Mouse (Mus musculus) B cell, adult 62 days (primary cell): ENCODE data around the gene Rpn1. TPM values are rescaled to one million over a fixed set of nuclear protein-coding genes. Genes with fewer than 3 reads are reported as not detected.

Experiments used
- total RNA-seq: library from RNA; stranded (reverse); gene quantifications from 4 replicates; pipeline ENCODE4 v1.2.4, GENCODE M21; 2023

Gene Rpn1
- total RNA-seq: 91.6 to 103 TPM (median 97.0 TPM) in 4 replicates

DNA sequence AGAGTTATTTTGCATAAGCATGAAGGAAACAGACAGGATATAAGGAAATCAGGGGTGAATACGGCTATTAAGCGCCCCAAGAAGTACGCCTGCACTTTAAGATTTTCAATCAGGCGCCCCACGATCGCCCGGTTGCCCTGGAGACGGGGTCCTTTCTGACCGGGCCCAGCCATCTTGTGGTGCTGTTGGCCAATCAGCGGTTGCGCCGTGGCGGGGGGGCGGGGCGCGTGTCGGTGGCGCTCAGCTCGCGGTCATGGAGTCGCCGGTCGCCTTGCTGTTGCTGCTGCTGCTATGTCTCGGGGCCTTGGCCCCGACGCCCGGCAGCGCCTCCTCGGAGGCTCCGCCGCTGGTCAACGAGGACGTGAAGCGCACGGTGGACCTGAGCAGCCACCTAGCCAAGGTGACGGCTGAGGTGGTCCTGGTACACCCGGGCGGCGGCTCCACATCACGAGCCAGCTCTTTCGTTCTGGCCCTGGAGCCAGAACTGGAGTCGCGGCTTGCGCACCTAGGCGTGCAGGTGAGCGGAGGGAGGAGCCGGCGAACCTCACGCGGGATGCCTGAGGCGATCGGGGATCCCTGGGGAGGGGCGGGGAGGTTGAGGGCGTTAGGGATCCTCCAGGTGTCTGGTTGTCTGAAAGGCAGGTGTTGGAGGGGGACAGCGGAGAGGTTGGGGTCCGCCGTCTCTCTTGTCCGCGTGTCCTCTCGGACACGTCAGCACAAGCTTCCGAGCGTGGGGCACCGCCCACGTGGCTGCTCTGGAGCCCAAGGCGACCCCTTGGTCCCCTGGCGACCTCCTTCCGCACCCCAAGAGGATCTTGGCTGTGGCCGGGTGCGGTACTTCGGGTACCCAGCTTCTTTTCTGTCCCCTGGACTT, at the start of gene Rpn1:
TSS of gene Rpn1 (plus strand) at position 205 of the 874 bp plus-strand sequence.

DNA sequence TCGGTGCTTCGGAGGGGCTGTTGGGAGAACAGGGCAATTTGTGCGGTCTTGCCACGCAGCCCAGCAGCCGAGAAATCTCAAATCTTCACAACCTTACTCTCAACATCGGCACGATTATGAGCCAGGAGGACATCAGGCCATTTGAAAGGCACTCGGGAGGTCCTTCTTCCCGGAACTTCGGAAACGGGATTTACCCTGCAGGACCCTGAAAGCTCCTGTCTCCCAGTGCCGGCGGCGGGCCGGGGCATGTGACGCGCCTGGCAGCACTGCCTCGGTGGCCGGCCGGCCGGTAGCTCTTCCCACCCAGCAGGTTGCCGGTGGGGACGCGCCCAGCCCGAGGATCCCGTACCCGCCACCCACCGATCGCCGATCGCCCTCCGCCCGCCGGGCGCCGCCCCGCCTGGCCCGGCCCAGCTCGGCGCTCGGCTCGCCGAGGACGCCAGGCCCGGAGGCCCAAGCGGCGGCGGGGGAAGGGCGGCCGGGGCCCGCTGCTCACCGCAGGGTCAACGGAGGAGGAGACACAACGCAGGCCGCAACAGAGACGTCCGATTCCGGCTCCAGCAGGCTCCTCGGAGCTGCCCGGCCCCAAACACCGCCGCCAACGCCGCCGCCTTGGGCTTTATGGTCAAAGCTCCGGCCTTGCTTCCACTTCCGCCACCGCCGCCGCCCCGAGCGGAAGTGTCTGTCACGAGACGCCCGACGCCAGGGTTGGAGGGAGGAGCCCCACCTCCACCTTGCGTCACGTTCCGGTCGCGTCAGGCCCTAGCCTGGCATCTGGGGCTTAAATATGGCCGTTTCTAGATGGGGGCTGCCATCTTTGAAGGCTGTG, 39.5 kb upstream of the Rpn1 start, which contains the start of gene Rab7:
TSS of gene Rab7 (minus strand) at position 694 of the 829 bp plus-strand sequence.

Other genes with a start within 250 kb of the Rpn1 start
- 4.5 to 12.0 TPM (median 5.3 TPM) in 4 replicates for gene Gm45140, start 248.7 kb upstream of the Rpn1 start, total RNA-seq
- gene Isy1, start 245.7 kb upstream of the Rpn1 start, total RNA-seq: 96.1 to 127 TPM (median 110 TPM) in 4 replicates
- 610 to 648 TPM (median 626 TPM) in 4 replicates for gene Cnbp, start 233.4 kb upstream of the Rpn1 start, total RNA-seq
- gene Copg1, start 196.7 kb upstream of the Rpn1 start, total RNA-seq: 129 to 144 TPM (median 140 TPM) in 4 replicates
- gene Hmces, start 170.5 kb upstream of the Rpn1 start, total RNA-seq: 95.2 to 109 TPM (median 103 TPM) in 4 replicates
- 1.3 to 2.0 TPM (median 1.6 TPM) in 4 replicates for gene H1fx, start 102.8 kb upstream of the Rpn1 start, total RNA-seq
- 174 to 206 TPM (median 183 TPM) in 4 replicates for gene Rab7, start 39.2 kb upstream of the Rpn1 start, total RNA-seq
- 0.44 to 1.2 TPM (median 0.58 TPM) in 4 replicates for gene Gata2, start 109.4 kb downstream of the Rpn1 start, total RNA-seq
- not detected in 4 replicates for gene Dnajb8, start 137.8 kb downstream of the Rpn1 start, total RNA-seq